Mouse (Mus musculus): ENCODE results near the gene Rps16. TPM values are rescaled to one million over a fixed set of nuclear protein-coding genes. Genes with fewer than 3 reads are reported as not detected.

Gene Rps16
- polyA plus RNA-seq, 1 experiment: 2,086 TPM

- peak; percentile 1 for TF ChIP-seq CTCF (IDR thresholded peaks at IDR 0.05; ENCODE audit: low read depth, low read length)
- TF ChIP-seq POLR2A (IDR thresholded peaks at IDR 0.05; ENCODE audit: insufficient read depth, low read length): no peak
- H3K36me3 ChIP-seq (ENCODE audit: control insufficient read depth, insufficient read depth, low read length, poor library complexity, severe bottlenecking): peaks cover 4% of the 10 kb centered on the region
- no peaks in the 10 kb centered on the region for H3K27me3 ChIP-seq (ENCODE audit: control insufficient read depth, insufficient read depth, low read length, poor library complexity, severe bottlenecking)
- peak overlapping the region; percentile 66 for H3K9ac ChIP-seq (ENCODE audit: low read depth, poor library complexity, severe bottlenecking)
- peaks cover 5% of the 10 kb centered on the region for H3K4me1 ChIP-seq (ENCODE audit: control insufficient read depth, insufficient read depth, low read length)
- H3K27ac ChIP-seq (ENCODE audit: insufficient read depth, low read length): peak overlapping the region; percentile 76; the same call in 1 of the 2 replicates
- H3K9me3 ChIP-seq (replicated peaks; ENCODE audit: control insufficient read depth, insufficient read depth, low read length, poor library complexity, severe bottlenecking): no peaks in the 10 kb centered on the region
- H3K4me3 ChIP-seq (ENCODE audit: low read depth, low read length): peak overlapping the region; percentile 91
Observed at GRCm38 (mm10) chr7:28373131-28373581, 22.7 kb downstream of the Rps16 start.

GRCm38 (mm10) chr7:28373891-28374495 lies 23.5 kb downstream of the Rps16 start:
- Histone ChIP-seq H3K27me3 (ENCODE audit: control insufficient read depth, insufficient read depth, low read length, poor library complexity, severe bottlenecking) (no peaks in the 10 kb centered on the region), H3K4me1 (ENCODE audit: control insufficient read depth, insufficient read depth, low read length) (peaks cover 5% of the 10 kb centered on the region), H3K9me3 (replicated peaks; ENCODE audit: control insufficient read depth, insufficient read depth, low read length, poor library complexity, severe bottlenecking) (no peaks in the 10 kb centered on the region), H3K4me3 (ENCODE audit: low read depth, low read length) (no peak overlapping the region), H3K36me3 (ENCODE audit: control insufficient read depth, insufficient read depth, low read length, poor library complexity, severe bottlenecking) (peaks cover 4% of the 10 kb centered on the region), H3K27ac (ENCODE audit: insufficient read depth, low read length) (0 out of 2 replicates have a peak overlapping the region, but pooled peaks have one; percentile 39), H3K9ac (ENCODE audit: low read depth, poor library complexity, severe bottlenecking) (no peak overlapping the region)
- TF ChIP-seq CTCF (IDR thresholded peaks at IDR 0.05; ENCODE audit: low read depth, low read length): no peak
- no peak for TF ChIP-seq EP300 (IDR thresholded peaks at IDR 0.05; ENCODE audit: insufficient read depth, low read depth, low read length)
- no peak for TF ChIP-seq POLR2A (IDR thresholded peaks at IDR 0.05; ENCODE audit: insufficient read depth, low read length)

- Histone ChIP-seq H3K27ac (ENCODE audit: insufficient read depth, low read length) (peak overlapping the region; percentile 97), H3K4me1 (ENCODE audit: control insufficient read depth, insufficient read depth, low read length) (peaks cover 5% of the 10 kb centered on the region), H3K9ac (ENCODE audit: low read depth, poor library complexity, severe bottlenecking) (peak overlapping the region; percentile 95), H3K27me3 (ENCODE audit: control insufficient read depth, insufficient read depth, low read length, poor library complexity, severe bottlenecking) (no peaks in the 10 kb centered on the region), H3K9me3 (replicated peaks; ENCODE audit: control insufficient read depth, insufficient read depth, low read length, poor library complexity, severe bottlenecking) (no peaks in the 10 kb centered on the region), H3K36me3 (ENCODE audit: control insufficient read depth, insufficient read depth, low read length, poor library complexity, severe bottlenecking) (peaks cover 4% of the 10 kb centered on the region), H3K4me3 (ENCODE audit: low read depth, low read length) (no peak overlapping the region)
- TF ChIP-seq EP300 (IDR thresholded peaks at IDR 0.05; ENCODE audit: insufficient read depth, low read depth, low read length) (no peak), POLR2A (IDR thresholded peaks at IDR 0.05; ENCODE audit: insufficient read depth, low read length) (no peak), CTCF (IDR thresholded peaks at IDR 0.05; ENCODE audit: low read depth, low read length) (no peak)
Observed at GRCm38 (mm10) chr7:28374647-28375046, 24.2 kb downstream of the Rps16 start.

- no peaks in the 10 kb centered on the region for H3K27me3 ChIP-seq (ENCODE audit: control insufficient read depth, insufficient read depth, low read length, poor library complexity, severe bottlenecking)
- peaks cover 5% of the 10 kb centered on the region for H3K4me1 ChIP-seq (ENCODE audit: control insufficient read depth, insufficient read depth, low read length)
- H3K27ac ChIP-seq (ENCODE audit: insufficient read depth, low read length): peak overlapping the region; percentile 97
- TF ChIP-seq EP300 (IDR thresholded peaks at IDR 0.05; ENCODE audit: insufficient read depth, low read depth, low read length) (0 out of 2 replicates have a peak, but pooled peaks have one; percentile 26), CTCF (IDR thresholded peaks at IDR 0.05; ENCODE audit: low read depth, low read length) (no peak), POLR2A (IDR thresholded peaks at IDR 0.05; ENCODE audit: insufficient read depth, low read length) (peak; percentile 53)
- H3K36me3 ChIP-seq (ENCODE audit: control insufficient read depth, insufficient read depth, low read length, poor library complexity, severe bottlenecking): peaks cover 4% of the 10 kb centered on the region
- H3K9ac ChIP-seq (ENCODE audit: low read depth, poor library complexity, severe bottlenecking): peak overlapping the region; percentile 95
- no peaks in the 10 kb centered on the region for H3K9me3 ChIP-seq (replicated peaks; ENCODE audit: control insufficient read depth, insufficient read depth, low read length, poor library complexity, severe bottlenecking)
- H3K4me3 ChIP-seq (ENCODE audit: low read depth, low read length): peak overlapping the region; percentile 87
Observed at GRCm38 (mm10) chr7:28375176-28375921, 24.9 kb downstream of the Rps16 start.

GRCm38 (mm10) chr7:28376011-28376771 lies 25.7 kb downstream of the Rps16 start:
- peaks cover 4% of the 10 kb centered on the region for H3K36me3 ChIP-seq (ENCODE audit: control insufficient read depth, insufficient read depth, low read length, poor library complexity, severe bottlenecking)
- H3K27me3 ChIP-seq (ENCODE audit: control insufficient read depth, insufficient read depth, low read length, poor library complexity, severe bottlenecking): no peaks in the 10 kb centered on the region
- TF ChIP-seq POLR2A (IDR thresholded peaks at IDR 0.05; ENCODE audit: insufficient read depth, low read length) (peak; percentile 92), EP300 (IDR thresholded peaks at IDR 0.05; ENCODE audit: insufficient read depth, low read depth, low read length) (peak; percentile 90), CTCF (IDR thresholded peaks at IDR 0.05; ENCODE audit: low read depth, low read length) (no peak)
- peak overlapping the region; percentile 95 for H3K9ac ChIP-seq (ENCODE audit: low read depth, poor library complexity, severe bottlenecking)
- peak overlapping the region; percentile 97 for H3K27ac ChIP-seq (ENCODE audit: insufficient read depth, low read length)
- H3K4me1 ChIP-seq (ENCODE audit: control insufficient read depth, insufficient read depth, low read length): peaks cover 2% of the 10 kb centered on the region
- H3K4me3 ChIP-seq (ENCODE audit: low read depth, low read length): peak overlapping the region; percentile 62
- no peaks in the 10 kb centered on the region for H3K9me3 ChIP-seq (replicated peaks; ENCODE audit: control insufficient read depth, insufficient read depth, low read length, poor library complexity, severe bottlenecking)

All from ES-Bruce4 (cell line).